Mouse (Mus musculus) lung, postnatal 36 days (tissue): Measurements from ENCODE around the gene Nkiras1.
"Not testable (repeated sequence)": the region's sequence is repeated elsewhere in the genome, so short reads cannot be mapped to it uniquely, and the experiment has no call there.

ENCODE experiments used
- DNase-seq: peaks from one replicate; pipeline ENCODE4 v3.0.0; 2022; ENCODE audit warnings: mixed read lengths

The Nkiras1 gene

DNA sequence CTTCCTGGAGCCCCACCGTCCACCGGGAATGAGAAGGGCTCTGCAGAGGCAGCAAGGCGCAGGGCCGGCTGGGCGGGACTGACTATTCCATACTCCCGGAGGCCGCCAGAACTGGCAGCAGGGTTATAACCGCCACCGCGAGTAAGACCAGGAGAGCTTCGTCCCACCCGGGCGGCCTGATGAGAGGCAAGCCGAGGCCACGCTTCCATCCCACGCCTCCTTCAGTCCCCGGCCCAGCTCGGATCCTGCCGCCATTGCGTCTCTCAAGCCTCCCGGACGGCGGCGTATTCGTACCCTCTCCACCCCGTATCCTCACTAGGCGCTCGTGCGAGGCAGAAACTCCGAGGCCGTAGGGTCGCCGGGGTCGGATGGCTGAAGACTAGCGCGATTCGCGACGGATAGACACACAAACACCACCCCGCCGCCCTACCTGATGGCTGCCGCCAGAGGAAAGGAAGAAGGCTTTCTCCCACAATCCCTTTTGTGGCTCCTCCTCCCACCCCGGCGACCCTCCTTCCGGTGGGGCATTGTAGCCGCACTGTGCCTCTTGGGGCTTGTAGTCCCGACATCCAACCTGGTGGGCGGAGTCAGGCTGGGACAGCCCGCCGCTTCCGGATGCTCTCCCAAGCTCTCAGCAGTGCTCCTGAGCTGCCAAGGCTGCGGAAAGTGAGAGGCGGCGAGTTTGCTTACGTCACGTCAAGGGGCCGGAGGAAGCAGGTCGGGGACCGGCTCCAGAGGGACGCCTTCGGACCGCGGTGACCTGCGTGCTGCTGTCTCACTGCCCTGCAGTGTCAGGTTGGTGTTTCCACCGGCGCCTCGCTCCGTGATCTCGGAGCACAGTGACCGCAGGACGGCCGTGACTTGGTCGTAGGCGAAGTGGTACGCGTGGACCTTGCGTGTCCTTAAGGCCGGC, at the start of gene Nkiras1, which contains the start of gene Rpl15:
Nkiras1 (plus strand) TSS at position 608 of the 913 bp plus-strand sequence.
Rpl15 (minus strand) TSS at position 863 of the 913 bp plus-strand sequence.
- peak; percentile 100 for DNase-seq

GRCm38 (mm10) chr14:18221977-18222376, 49.0 kb upstream of the Nkiras1 start:
- no peak for DNase-seq

DNA sequence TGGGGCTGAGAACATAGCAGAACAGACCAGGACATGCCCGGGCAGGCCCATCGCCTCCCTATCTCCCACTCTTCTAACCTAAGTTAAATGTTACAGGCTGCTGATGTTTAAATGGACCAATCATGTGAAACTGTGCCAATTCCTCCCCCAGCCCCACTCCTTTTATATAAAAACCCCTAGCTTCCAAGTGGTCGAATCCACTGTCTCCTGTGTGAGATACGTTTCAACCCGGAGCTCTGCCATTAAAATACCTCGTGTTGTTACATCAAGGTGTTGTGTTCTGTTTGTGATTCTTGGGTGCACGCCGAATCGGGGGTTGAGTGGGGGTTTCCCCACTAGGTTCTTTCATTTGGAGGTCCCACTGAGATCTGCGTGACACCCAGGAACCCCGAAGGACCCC, 45.5 kb upstream of the Nkiras1 start:
- DNase-seq, result not testable (repeated sequence)

DNA sequence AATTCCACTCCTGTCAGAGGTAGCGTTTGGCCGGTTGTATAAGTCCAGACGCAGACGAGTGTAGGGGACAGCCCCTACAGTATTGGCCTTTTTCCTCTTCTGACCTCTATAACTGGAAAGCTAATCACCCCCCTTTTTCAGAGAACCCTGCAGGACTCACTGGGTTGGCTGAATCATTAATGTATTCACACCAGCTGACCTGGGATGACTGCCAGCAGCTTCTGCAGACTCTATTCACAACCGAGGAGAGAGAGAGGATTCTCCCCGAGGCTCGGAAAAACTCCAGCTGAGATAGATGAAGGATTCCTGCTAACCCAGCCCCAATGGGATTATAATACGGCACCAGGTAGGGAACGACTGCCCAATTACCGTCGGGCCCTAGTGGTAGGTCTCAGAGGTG, 44.8 kb upstream of the Nkiras1 start:
- DNase-seq, result not testable (repeated sequence)

DNA sequence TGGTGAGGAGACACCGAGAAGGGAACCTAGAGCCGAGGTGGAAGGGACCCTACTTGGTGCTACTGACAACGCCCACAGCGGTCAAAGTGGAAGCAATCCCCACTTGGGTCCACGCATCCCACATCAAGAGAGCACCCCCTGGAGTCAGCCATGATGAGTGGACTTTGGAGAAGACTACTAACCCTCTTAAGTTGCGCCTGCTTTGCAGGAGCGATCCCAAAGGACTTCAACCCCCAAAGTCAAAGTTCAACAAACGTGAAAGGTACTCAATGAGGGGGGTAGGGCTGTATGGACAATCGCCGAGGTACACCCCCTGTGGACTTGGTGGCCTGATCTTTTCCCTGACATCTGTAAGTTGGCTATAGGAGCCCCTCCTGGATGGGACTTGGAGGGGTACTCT, 41.2 kb upstream of the Nkiras1 start:
- DNase-seq, result not testable (repeated sequence)

- not testable (repeated sequence) for DNase-seq
Observed at GRCm38 (mm10) chr14:18231866-18232265, 39.1 kb upstream of the Nkiras1 start.

DNA sequence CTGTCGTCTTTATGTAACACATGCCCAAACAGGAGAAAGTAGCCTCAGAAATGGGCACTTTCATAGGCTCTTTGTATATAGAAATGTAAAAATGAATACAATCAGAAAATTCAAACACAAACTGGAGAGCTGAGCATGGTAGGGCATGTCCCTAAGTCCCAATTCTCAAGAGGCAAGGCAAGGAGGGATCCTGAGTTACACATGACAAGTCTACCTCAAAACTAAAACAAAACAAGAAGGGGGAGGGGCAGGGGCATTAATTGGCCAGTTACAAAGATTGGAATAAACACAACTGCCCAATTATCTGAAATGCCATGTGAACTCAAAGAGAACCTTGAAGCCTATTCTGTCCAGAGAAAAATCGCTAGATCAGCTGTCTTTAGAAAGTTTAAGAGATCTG, 37.9 kb upstream of the Nkiras1 start:
- DNase-seq, result no peak

- peak; percentile 24 for DNase-seq
Observed at GRCm38 (mm10) chr14:18233981-18234960, 36.7 kb upstream of the Nkiras1 start.

GRCm38 (mm10) chr14:18236496-18237235, 34.3 kb upstream of the Nkiras1 start:
- DNase-seq, result not testable (repeated sequence)

DNA sequence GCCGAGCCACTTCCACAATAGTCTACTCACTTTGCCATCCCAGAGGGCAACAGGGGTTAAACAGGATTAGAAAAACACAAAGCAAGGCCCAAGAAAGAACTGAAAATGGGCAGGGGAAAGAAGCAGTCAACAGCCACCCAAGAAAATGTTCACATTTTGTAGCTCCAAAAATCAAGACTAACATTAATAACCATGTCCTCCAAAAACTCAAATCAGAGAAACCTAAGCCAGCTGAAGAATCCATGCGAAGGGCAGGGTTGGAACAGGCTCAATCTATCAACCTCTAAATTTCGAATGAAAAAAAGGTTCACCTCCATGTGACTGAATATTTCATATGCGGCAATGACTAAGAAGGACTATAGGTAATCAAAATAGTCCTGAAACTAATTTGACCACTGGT, 33.6 kb upstream of the Nkiras1 start:
- no peak for DNase-seq

GRCm38 (mm10) chr14:18238131-18238749, 32.7 kb upstream of the Nkiras1 start:
- DNase-seq, result peak; percentile 99

- DNase-seq, result peak; percentile 100
Observed at GRCm38 (mm10) chr14:18238750-18239731, 31.9 kb upstream of the Nkiras1 start, which contains the start of gene Nr1d2. Nr1d2 (minus strand) TSS chr14:18239127.

DNA sequence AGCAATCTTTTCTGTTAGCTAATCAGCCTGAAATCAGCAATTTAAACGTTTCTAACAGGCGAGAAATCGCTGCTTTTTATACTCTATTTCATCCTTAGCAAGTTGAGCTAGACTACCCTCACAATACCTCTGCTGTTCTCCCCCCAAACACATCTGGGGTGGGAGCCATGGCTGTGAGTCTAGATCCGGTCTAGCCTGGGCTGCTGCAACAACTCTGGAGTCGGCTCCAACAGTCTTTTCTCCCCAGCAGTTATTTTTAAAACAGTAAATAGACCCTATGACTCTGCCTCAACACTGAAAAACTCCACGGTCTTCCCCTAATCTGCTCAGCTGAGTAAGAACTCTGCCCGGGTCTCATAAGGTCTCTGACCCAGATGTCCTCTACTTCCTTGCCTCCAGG, 30.8 kb upstream of the Nkiras1 start:
- DNase-seq, result no peak

DNA sequence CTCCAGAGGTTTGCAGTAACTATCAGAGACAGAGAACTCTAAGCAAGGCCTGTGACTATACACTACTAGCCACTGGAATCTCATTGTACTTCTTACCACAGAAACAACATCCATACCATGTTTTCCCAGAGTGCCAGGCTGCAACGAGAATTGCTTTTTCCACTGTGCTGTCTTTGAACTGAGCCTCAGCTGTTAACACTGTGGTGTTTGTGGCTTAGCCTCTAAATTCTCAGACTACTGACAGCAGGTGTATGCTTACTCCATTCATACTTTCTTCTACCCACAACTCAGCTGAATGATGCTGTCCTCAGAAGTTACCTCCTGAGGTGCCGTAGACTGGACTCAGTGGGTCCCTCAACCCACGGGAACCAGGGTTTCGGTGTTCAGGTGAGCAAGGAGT, 29.1 kb upstream of the Nkiras1 start:
- no peak for DNase-seq

DNA sequence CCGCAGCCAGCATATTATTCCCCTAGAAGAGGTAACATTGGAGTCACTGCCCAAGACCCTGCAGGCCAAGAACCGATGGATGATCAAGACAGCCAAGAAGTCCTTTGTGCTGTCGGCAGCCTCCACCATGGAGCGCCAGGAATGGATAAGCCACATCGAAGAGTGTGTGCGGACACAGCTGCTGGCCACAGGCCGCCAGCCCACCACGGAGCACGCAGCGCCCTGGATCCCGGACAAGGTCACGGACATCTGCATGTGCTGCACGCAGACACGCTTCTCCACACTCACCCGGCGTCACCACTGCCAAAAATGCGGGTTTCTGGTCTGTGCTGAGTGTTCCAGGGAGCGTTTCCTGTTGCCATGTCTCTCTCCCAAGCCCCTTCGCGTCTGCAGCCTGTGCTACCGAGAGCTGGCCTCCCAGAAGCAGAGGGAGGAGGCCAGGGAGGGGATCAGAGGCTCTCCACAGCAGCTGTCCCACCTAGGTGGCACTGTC, 28.3 kb upstream of the Nkiras1 start:
- DNase-seq, result no peak

DNA sequence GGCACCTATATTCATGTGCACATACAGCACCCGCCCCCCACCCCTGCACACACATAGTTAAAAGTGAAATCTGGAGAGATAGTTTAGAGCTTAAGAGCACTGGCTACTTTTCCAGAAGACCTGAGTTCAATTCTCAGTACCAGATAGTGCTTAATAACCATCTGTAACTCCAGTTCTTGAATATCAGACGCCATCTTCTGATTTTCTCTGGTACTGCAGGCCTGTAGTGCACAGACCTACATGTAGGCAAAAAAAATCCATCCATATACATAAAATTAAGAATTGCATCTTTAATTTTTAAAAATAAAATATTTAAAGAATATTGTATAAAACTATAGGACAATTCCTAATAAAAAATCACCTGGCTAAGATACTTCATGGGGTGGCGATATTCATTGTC, 9.7 kb upstream of the Nkiras1 start:
- DNase-seq, result no peak

GRCm38 (mm10) chr14:18263427-18263826, 7.5 kb upstream of the Nkiras1 start:
- DNase-seq, result peak; percentile 13

- DNase-seq, result not testable (repeated sequence)
Observed at GRCm38 (mm10) chr14:18269947-18270528, 898 bp upstream of the Nkiras1 start.

GRCm38 (mm10) chr14:18271666-18272065, 730 bp downstream of the Nkiras1 start:
- no peak for DNase-seq

GRCm38 (mm10) chr14:18274526-18274925, 3.6 kb downstream of the Nkiras1 start:
- no peak for DNase-seq
